Mouse (Mus musculus) liver, postnatal 0 days (tissue): ENCODE measurements around the gene Astn1. TPM values are rescaled to one million over a fixed set of nuclear protein-coding genes. Genes with fewer than 3 reads are reported as not detected.
A peak's percentile ranks its signal among the peaks of the same experiment; 100 is the strongest.

Experiments used
- ATAC-seq: fragments of 200-750 bp; cut with Nextera tagmentation; 2 replicates; pipeline ENCODE4 v1.8.0; 2017; ENCODE audit warnings: mild to moderate bottlenecking, moderate library complexity
- DNase-seq: peaks from one replicate; pipeline ENCODE4 v3.0.0-alpha.2; 2016
- H3K27ac ChIP-seq: fragments of 300-500 bp; sonication (generic); 2 replicates; pipeline ENCODE4 v1.5.1; 2014; ENCODE audit warnings: antibody characterized with exemption, moderate library complexity, mild to moderate bottlenecking, low read depth
- H3K27me3 ChIP-seq: fragments of 300-500 bp; sonication (generic); 2 replicates; pipeline ENCODE4 v1.6.1; 2014; ENCODE audit warnings: low read length, control low read depth, mixed read lengths; ENCODE audit not compliant: insufficient read depth
- H3K36me3 ChIP-seq: fragments of 300-500 bp; sonication (generic); replicated peaks from 2 replicates; pipeline ENCODE4 v1.6.1; 2014; ENCODE audit warnings: mild to moderate bottlenecking, control low read depth, low read length, moderate library complexity, mixed read lengths; ENCODE audit not compliant: insufficient read depth
- H3K4me1 ChIP-seq: fragments of 300-500 bp; sonication (generic); 2 replicates; pipeline ENCODE4 v1.6.1; 2014; ENCODE audit warnings: antibody characterized with exemption, mild to moderate bottlenecking, control low read depth; ENCODE audit not compliant: insufficient read depth
- H3K4me2 ChIP-seq: fragments of 300-500 bp; sonication (generic); 2 replicates; pipeline ENCODE4 v1.6.1; 2014; ENCODE audit warnings: low read depth, mild to moderate bottlenecking, low read length, moderate library complexity, mixed read lengths
- H3K4me3 ChIP-seq: fragments of 300-500 bp; sonication (generic); 2 replicates; pipeline ENCODE4 v1.5.1; 2014; ENCODE audit warnings: low read depth, low read length
- H3K9ac ChIP-seq: fragments of 300-500 bp; sonication (generic); replicated peaks from 2 replicates; pipeline ENCODE4 v1.6.1; 2014; ENCODE audit warnings: mild to moderate bottlenecking, moderate library complexity
- H3K9me3 ChIP-seq: fragments of 300-500 bp; sonication (generic); 2 replicates; pipeline ENCODE4 v1.6.1; 2016; ENCODE audit warnings: mild to moderate bottlenecking, control low read depth, low read length, mixed read lengths
- CTCF ChIP-seq: sonication (generic); IDR thresholded peaks from 2 replicates; pipeline ENCODE4 v1.5.1; 2016; ENCODE audit warnings: antibody characterized with exemption, low read depth
- EP300 ChIP-seq: IDR thresholded peaks from 2 replicates; pipeline ENCODE4 v1.6.1; 2016; ENCODE audit warnings: antibody characterized with exemption, low read depth, mild to moderate bottlenecking
- whole genome bisulfite sequencing: fragments of 180-500 bp; shearing (Covaris S2); extraction: QIAGEN DNeasy Blood & Tissue Kit; methylation state at CpG from one replicate; pipeline ENCODE4 v1.1.7; 2014; ENCODE audit not compliant: insufficient replicate concordance; 5-methylcytosine and 5-hydroxymethylcytosine counted together
- polyA plus RNA-seq: library from polyadenylated mRNA; unstranded; fragments of >200 nt; fragmentation: Nextera tagmentation; extraction: Ambion mirVana; gene quantifications from 2 replicates; pipeline ENCODE4 v1.2.1, GENCODE M21; 2015

Astn1 gene
- polyA plus RNA-seq, 1 experiment from 2014 or later = not detected

DNA sequence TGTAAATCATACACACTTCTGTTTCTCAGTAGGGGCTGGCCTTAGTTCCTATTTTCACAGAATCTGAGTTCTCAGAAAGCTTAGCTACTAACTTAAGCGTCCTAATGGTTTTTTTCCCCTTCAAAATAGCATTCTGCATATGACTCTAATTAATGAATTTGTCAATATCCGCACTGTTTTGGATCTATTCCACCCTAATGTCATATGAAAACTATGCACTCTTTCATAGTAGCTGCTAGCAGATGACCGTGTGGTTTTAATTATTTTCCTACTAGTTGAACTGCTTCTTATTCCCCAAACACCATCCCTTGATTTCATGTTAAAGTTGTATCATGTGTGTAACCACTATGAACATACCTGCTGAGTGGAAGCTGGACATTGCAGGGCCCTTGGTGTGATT is 303.9 kb downstream of the Astn1 start:
- H3K36me3 ChIP-seq = no peaks in the 10 kb centered on the region
- H3K27ac ChIP-seq = no peak overlapping the region
- H3K9ac ChIP-seq = no peak overlapping the region
- DNase-seq = no peak
- H3K4me2 ChIP-seq = no peak overlapping the region
- no peak overlapping the region for H3K4me3 ChIP-seq
- no peaks in the 10 kb centered on the region for H3K9me3 ChIP-seq
- ATAC-seq = no peak
- TF ChIP-seq EP300 (no peak), CTCF (no peak)
- WGBS = 66% methylated on average over 3 of the region's 3 CpGs
- H3K27me3 ChIP-seq = no peaks in the 10 kb centered on the region
- H3K4me1 ChIP-seq = no peaks in the 10 kb centered on the region

- DNase-seq (peak; percentile 64), ATAC-seq (no peak)
- Histone ChIP-seq H3K4me3 (no peak overlapping the region), H3K9ac (no peak overlapping the region), H3K4me1 (no peaks in the 10 kb centered on the region), H3K27me3 (no peaks in the 10 kb centered on the region), H3K4me2 (no peak overlapping the region), H3K36me3 (no peaks in the 10 kb centered on the region), H3K9me3 (no peaks in the 10 kb centered on the region), H3K27ac (no peak overlapping the region)
- TF ChIP-seq CTCF (peak; percentile 79), EP300 (no peak)
- WGBS = 40% methylated on average over 3 of the region's 3 CpGs
Observed at GRCm38 (mm10) chr1:158669971-158670592, 308.0 kb downstream of the Astn1 start.

DNA sequence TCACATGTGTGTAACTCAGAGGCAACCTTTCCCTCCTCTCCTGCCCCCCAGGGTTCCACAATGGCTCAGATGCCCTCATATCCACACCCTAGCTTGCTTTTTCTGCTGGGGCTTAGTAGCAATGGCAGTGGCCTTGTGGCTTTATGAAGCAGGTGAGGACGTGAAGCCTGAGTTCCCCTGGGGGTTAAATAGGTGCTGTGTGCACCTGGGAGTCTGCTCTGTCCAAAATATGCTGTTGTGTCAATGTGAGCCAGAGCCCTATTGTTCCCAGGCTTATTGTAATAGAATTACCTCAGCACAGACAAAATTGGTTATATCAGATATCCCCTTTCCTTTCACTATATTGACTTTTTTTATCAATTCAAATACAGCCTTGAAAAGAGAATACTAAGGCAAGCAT is 325.7 kb downstream of the Astn1 start:
- H3K9me3 ChIP-seq = no peaks in the 10 kb centered on the region
- WGBS = 30% methylated on average over 1 of the region's 1 CpGs
- H3K4me2 ChIP-seq = no peak overlapping the region
- H3K36me3 ChIP-seq = no peaks in the 10 kb centered on the region
- ATAC-seq (no peak), DNase-seq (no peak)
- H3K9ac ChIP-seq = no peak overlapping the region
- H3K4me1 ChIP-seq = no peaks in the 10 kb centered on the region
- no peak overlapping the region for H3K27ac ChIP-seq
- H3K27me3 ChIP-seq = no peaks in the 10 kb centered on the region
- no peak overlapping the region for H3K4me3 ChIP-seq
- TF ChIP-seq CTCF (no peak), EP300 (no peak)

DNA sequence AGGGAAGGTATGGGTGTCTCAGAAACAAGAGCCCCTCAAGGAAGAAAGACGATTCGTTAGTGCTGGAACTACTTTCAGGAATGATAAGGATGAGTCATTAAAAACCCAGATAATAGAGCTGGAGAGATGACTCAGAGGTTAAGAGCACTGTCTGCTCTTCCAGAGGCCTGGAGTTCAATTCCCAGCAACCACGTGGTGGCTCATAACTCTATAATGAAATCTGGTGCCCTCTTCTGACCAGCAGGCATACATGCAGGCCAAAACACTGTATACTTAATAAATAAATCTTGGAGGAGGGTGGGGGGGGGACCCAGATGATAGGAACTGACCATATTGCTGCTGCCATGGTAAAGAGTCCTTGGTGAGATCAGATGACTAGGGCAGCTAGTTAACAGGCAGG is 335.4 kb downstream of the Astn1 start:
- H3K9me3 ChIP-seq = no peaks in the 10 kb centered on the region
- no peaks in the 10 kb centered on the region for H3K36me3 ChIP-seq
- H3K4me2 ChIP-seq = no peak overlapping the region
- H3K4me3 ChIP-seq = no peak overlapping the region
- no peaks in the 10 kb centered on the region for H3K27me3 ChIP-seq
- DNase-seq (no peak), ATAC-seq (no peak)
- no peaks in the 10 kb centered on the region for H3K4me1 ChIP-seq
- H3K27ac ChIP-seq = no peak overlapping the region
- WGBS = 49% methylated on average over 3 of the region's 3 CpGs
- no peak overlapping the region for H3K9ac ChIP-seq
- TF ChIP-seq CTCF (no peak), EP300 (no peak)

- H3K4me3 ChIP-seq = no peak overlapping the region
- ATAC-seq (no peak), DNase-seq (no peak)
- no peaks in the 10 kb centered on the region for H3K9me3 ChIP-seq
- no peak overlapping the region for H3K27ac ChIP-seq
- H3K27me3 ChIP-seq = no peaks in the 10 kb centered on the region
- no peak overlapping the region for H3K9ac ChIP-seq
- H3K4me1 ChIP-seq = no peaks in the 10 kb centered on the region
- H3K36me3 ChIP-seq = no peaks in the 10 kb centered on the region
- H3K4me2 ChIP-seq = no peak overlapping the region
- 74% methylated on average over 10 of the region's 10 CpGs for WGBS
- TF ChIP-seq EP300 (no peak), CTCF (no peak)
Observed at GRCm38 (mm10) chr1:158697859-158698569, 335.9 kb downstream of the Astn1 start.

DNA sequence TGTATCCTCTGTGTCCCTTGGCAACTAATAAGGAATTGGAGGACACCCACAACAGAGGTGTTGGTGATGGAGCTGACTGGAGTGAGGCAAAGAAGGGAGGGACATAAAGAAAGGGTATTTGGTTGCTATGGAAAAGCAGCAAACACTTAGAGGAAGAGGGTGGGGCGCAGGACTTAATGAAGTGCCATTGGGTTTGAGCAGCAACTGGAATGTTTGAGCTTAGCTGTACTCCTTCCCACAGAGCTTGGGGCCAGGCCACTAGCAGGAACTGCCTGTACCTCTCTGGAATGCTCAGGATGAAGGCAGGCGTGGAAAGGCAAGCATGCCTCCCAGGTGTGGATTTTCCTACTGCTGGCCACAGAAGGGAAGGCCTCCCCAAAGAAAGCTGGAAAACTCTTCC is 337.2 kb downstream of the Astn1 start:
- Histone ChIP-seq H3K27me3 (no peaks in the 10 kb centered on the region), H3K4me1 (no peaks in the 10 kb centered on the region), H3K27ac (no peak overlapping the region), H3K4me2 (no peak overlapping the region), H3K4me3 (no peak overlapping the region), H3K9ac (no peak overlapping the region), H3K36me3 (no peaks in the 10 kb centered on the region), H3K9me3 (no peaks in the 10 kb centered on the region)
- DNase-seq = no peak
- no peak for ATAC-seq
- no peak for TF ChIP-seq EP300
- 76% methylated on average over 2 of the region's 2 CpGs for WGBS
